Mouse (Mus musculus) heart, embryonic 14.5 days (tissue): Measurements from ENCODE around the gene Actl6b. TPM values are rescaled to one million over a fixed set of nuclear protein-coding genes. Genes with fewer than 3 reads are reported as not detected.

Experiments
- ATAC-seq: fragments of 200-750 bp; cut with Nextera tagmentation; 2 replicates; pipeline ENCODE4 v1.8.0; 2017; ENCODE audit warnings: low read depth, moderate TSS enrichment; ENCODE audit not compliant: insufficient number of reproducible peaks, insufficient read depth, low FRiP score
- H3K27ac ChIP-seq, 2 experiments: fragments of 200-500 bp in 1 of 2; fragments of 300-500 bp in 1 of 2; sonication (generic) in 1 of 2; replicated peaks in 1 of 2; 2 replicates each; pipeline ENCODE4 v1.5.1; 2012 to 2014; ENCODE audit warnings: low read depth in 2 of 2, low read length in 2 of 2, control low read depth in 1 of 2, mild to moderate bottlenecking in 1 of 2, mixed read lengths in 1 of 2; ENCODE audit not compliant: control insufficient read depth in 1 of 2, insufficient read depth in 1 of 2
- H3K27me3 ChIP-seq: fragments of 300-500 bp; sonication (generic); 2 replicates; pipeline ENCODE4 v1.6.1; 2014; ENCODE audit warnings: mild to moderate bottlenecking, low read length, control low read depth; ENCODE audit not compliant: control insufficient read depth, insufficient read depth
- H3K36me3 ChIP-seq: fragments of 300-500 bp; sonication (generic); 2 replicates; pipeline ENCODE4 v1.6.1; 2014; ENCODE audit warnings: mild to moderate bottlenecking, control low read depth, low read length, mixed read lengths; ENCODE audit not compliant: control insufficient read depth, insufficient read depth
- H3K4me1 ChIP-seq, 2 experiments: fragments of 200-500 bp in 1 of 2; fragments of 300-500 bp in 1 of 2; sonication (generic) in 1 of 2; 2 replicates each; pipeline ENCODE4 v1.6.1; 2012 to 2014; ENCODE audit warnings: low read length in 2 of 2, control low read depth in 1 of 2, mixed read lengths in 1 of 2; ENCODE audit not compliant: control insufficient read depth in 2 of 2, insufficient read depth in 2 of 2
- H3K4me2 ChIP-seq: fragments of 300-500 bp; sonication (generic); 2 replicates; pipeline ENCODE4 v1.6.1; 2014; ENCODE audit warnings: mild to moderate bottlenecking, low read length
- H3K4me3 ChIP-seq, 2 experiments: fragments of 200-500 bp in 1 of 2; fragments of 300-500 bp in 1 of 2; sonication (generic) in 1 of 2; 2 replicates each; pipeline ENCODE4 v1.5.1; 2012 to 2014; ENCODE audit warnings: low read length in 2 of 2, mild to moderate bottlenecking in 2 of 2, control low read depth in 1 of 2, low read depth in 1 of 2, moderate library complexity in 1 of 2; ENCODE audit not compliant: control insufficient read depth in 1 of 2, insufficient read depth in 1 of 2
- H3K9ac ChIP-seq: fragments of 300-500 bp; sonication (generic); 2 replicates; pipeline ENCODE4 v1.6.1; 2014; ENCODE audit warnings: mild to moderate bottlenecking, low read length
- H3K9me3 ChIP-seq: fragments of 300-500 bp; sonication (generic); 2 replicates; pipeline ENCODE4 v1.6.1; 2016; ENCODE audit warnings: low read length, control low read depth; ENCODE audit not compliant: control insufficient read depth
- WGBS: fragments of 180-500 bp; shearing (Covaris S2); extraction: QIAGEN DNeasy Blood & Tissue Kit; methylation state at CpG from one replicate; pipeline ENCODE4 v1.1.7; 2014; 5-methylcytosine and 5-hydroxymethylcytosine counted together
- polyA plus RNA-seq: library from polyadenylated mRNA; unstranded; fragments of >200 nt; fragmentation: Nextera tagmentation; extraction: Ambion mirVana; gene quantifications from 2 replicates; pipeline ENCODE4 v1.2.1, GENCODE M21; 2014

The Actl6b gene
- polyA plus RNA-seq, 1 experiment from 2014 or later: 0.31 TPM

GRCm38 (mm10) chr5:137598100-137598826 is 44.9 kb downstream of the Actl6b start:
- no peak for ATAC-seq
- no peaks in the 10 kb centered on the region for H3K27me3 ChIP-seq

GRCm38 (mm10) chr5:137599600-137599999 is 46.3 kb downstream of the Actl6b start:
- Histone ChIP-seq H3K36me3 (peaks cover 14% of the 10 kb centered on the region; the same call in 1 of the 2 replicates), H3K4me3 (peak overlapping the region; percentile 75 to 80), H3K27ac (no peak overlapping the region), H3K9ac (peak overlapping the region; percentile 91), H3K9me3 (no peaks in the 10 kb centered on the region), H3K4me2 (peak overlapping the region; percentile 96), H3K4me1 (peaks cover 9 to 20% of the 10 kb centered on the region in 2 experiments), H3K27me3 (no peaks in the 10 kb centered on the region)
- no peak for ATAC-seq
- WGBS: 62% methylated on average over 9 of the region's 9 CpGs

More at GRCm38 (mm10) chr5:137598100-137598826, 44.9 kb downstream of the Actl6b start:
- H3K9ac ChIP-seq: no peak overlapping the region
- H3K4me2 ChIP-seq: no peak overlapping the region
- H3K36me3 ChIP-seq: peaks cover 7% of the 10 kb centered on the region; the same call in 1 of the 2 replicates
- no peak overlapping the region for H3K27ac ChIP-seq
- 59% methylated on average over 2 of the region's 2 CpGs for WGBS
- no peaks in the 10 kb centered on the region for H3K9me3 ChIP-seq
- no peak overlapping the region for H3K4me3 ChIP-seq
- peaks cover 9 to 20% of the 10 kb centered on the region in 2 experiments for H3K4me1 ChIP-seq

GRCm38 (mm10) chr5:137600281-137600618 is 46.9 kb downstream of the Actl6b start:
- Histone ChIP-seq H3K36me3 (peaks cover 19% of the 10 kb centered on the region), H3K27me3 (no peaks in the 10 kb centered on the region), H3K27ac (peak overlapping the region in 1 of 2 experiments; percentile 20; a peak in 1 of 4 replicates), H3K9ac (peak overlapping the region; percentile 91), H3K4me1 (peaks cover 9 to 20% of the 10 kb centered on the region in 2 experiments), H3K4me3 (peak overlapping the region; percentile 75 to 80), H3K4me2 (peak overlapping the region; percentile 96), H3K9me3 (no peaks in the 10 kb centered on the region)
- WGBS: 1% methylated on average over 19 of the region's 19 CpGs
- peak; percentile 55 for ATAC-seq

GRCm38 (mm10) chr5:137600619-137601364 is 47.5 kb downstream of the Actl6b start, which contains the start of gene Mospd3:
Mospd3 (minus strand) TSS chr5:137601058.
- WGBS: under 1% methylated on average over 41 of the region's 41 CpGs
- Histone ChIP-seq H3K27me3 (no peaks in the 10 kb centered on the region), H3K9me3 (no peaks in the 10 kb centered on the region), H3K4me2 (peak within 1 kb of the TSS; percentile 96), H3K9ac (peak within 1 kb of the TSS; percentile 91), H3K27ac (peak within 1 kb of the TSS; percentile 88 to 89), H3K4me3 (peak within 1 kb of the TSS; percentile 75 to 80), H3K4me1 (peaks cover 9 to 20% of the 10 kb centered on the region in 2 experiments), H3K36me3 (peaks cover 24% of the 10 kb centered on the region)
- ATAC-seq: peak; percentile 93

GRCm38 (mm10) chr5:137601365-137601729 is 48.0 kb downstream of the Actl6b start:
- no peak for ATAC-seq
- Histone ChIP-seq H3K27me3 (no peaks in the 10 kb centered on the region), H3K36me3 (peaks cover 30% of the 10 kb centered on the region), H3K4me1 (peaks cover 9 to 20% of the 10 kb centered on the region in 2 experiments), H3K27ac (peak overlapping the region; percentile 34 to 50), H3K4me2 (peak overlapping the region; percentile 69), H3K4me3 (peak overlapping the region; percentile 75 to 80), H3K9me3 (no peaks in the 10 kb centered on the region), H3K9ac (peak overlapping the region; percentile 91)
- WGBS: under 1% methylated on average over 22 of the region's 22 CpGs

GRCm38 (mm10) chr5:137607860-137608653 is 54.7 kb downstream of the Actl6b start:
- peaks cover 31 to 36% of the 10 kb centered on the region in 2 experiments for H3K4me1 ChIP-seq
- peak overlapping the region; percentile 43; the same call in 1 of the 2 replicates for H3K9ac ChIP-seq
- peak overlapping the region; percentile 41 for H3K4me2 ChIP-seq
- ATAC-seq: no peak
- peak overlapping the region in 1 of 2 experiments; percentile 1; a peak in 1 of 4 replicates for H3K4me3 ChIP-seq
- H3K36me3 ChIP-seq: peaks cover 38% of the 10 kb centered on the region
- no peaks in the 10 kb centered on the region for H3K27me3 ChIP-seq
- WGBS: 28% methylated on average over 26 of the region's 26 CpGs
- H3K27ac ChIP-seq: no peak overlapping the region
- H3K9me3 ChIP-seq: no peaks in the 10 kb centered on the region

GRCm38 (mm10) chr5:137608654-137609190 is 55.4 kb downstream of the Actl6b start:
- WGBS: 24% methylated on average over 23 of the region's 23 CpGs
- peaks cover 36 to 40% of the 10 kb centered on the region in 2 experiments for H3K4me1 ChIP-seq
- peak overlapping the region; percentile 41 for H3K4me2 ChIP-seq
- H3K9me3 ChIP-seq: no peaks in the 10 kb centered on the region
- H3K27me3 ChIP-seq: no peaks in the 10 kb centered on the region
- H3K36me3 ChIP-seq: peaks cover 35% of the 10 kb centered on the region
- no peak overlapping the region for H3K27ac ChIP-seq
- peak overlapping the region; percentile 43; the same call in 1 of the 2 replicates for H3K9ac ChIP-seq
- H3K4me3 ChIP-seq: peak overlapping the region in 1 of 2 experiments; percentile 1; a peak in 1 of 4 replicates
- no peak for ATAC-seq
